Mouse (Mus musculus): ENCODE results near the gene Asap2. TPM values are rescaled to one million over a fixed set of nuclear protein-coding genes. Genes with fewer than 3 reads are reported as not detected.

The Asap2 gene
- polyA plus RNA-seq, 3 experiments from 2014 or later, result 1.4 to 1.8 (median 1.7) TPM

- ATAC-seq, result no peak
These were observed 177.5 kb downstream of the Asap2 start for GRCm38 (mm10) chr12:21167741-21168140.

- no peak for ATAC-seq
These were observed 177.9 kb downstream of the Asap2 start for GRCm38 (mm10) chr12:21168149-21168548.

DNA sequence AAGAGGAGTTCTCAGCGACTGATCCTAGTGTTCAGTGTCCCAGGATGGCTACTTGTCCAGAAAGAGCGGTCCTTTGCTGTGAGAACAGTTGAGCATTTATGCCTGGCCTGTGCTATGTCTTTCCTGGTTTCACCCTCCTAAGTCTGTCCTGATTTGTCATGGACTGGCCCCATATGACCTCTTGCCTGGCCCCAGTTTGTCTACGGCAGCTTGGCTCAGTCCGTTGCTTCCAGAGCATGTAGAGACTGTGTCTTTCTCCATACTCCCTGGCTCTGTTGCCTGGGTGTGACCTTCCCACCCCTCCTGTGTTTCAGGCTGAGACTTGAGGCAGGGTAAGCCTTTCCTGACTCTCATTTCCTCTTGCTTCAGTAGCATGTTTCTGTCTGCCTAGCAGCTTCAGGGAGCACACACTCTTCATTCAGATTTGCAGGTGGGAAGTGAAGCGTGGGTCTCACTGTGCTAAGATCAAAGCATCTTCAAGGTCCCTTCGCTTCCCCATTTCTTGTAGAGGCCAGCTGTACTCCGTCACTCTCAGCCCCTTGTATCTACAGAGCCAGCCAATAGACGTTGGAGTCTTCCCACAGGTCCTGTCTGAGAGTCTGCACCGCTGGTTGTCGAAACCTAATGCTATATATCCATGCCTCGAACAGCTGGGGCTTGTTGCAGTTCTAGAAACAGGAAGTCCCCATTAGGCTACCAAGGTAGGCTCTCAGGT lies 181.7 kb downstream of the Asap2 start:
- no peak for ATAC-seq

- ATAC-seq, result peak; percentile 90
These were observed 183.7 kb downstream of the Asap2 start for GRCm38 (mm10) chr12:21173847-21174412.

- no peak for ATAC-seq
These were observed 186.1 kb downstream of the Asap2 start for GRCm38 (mm10) chr12:21176399-21176798.

DNA sequence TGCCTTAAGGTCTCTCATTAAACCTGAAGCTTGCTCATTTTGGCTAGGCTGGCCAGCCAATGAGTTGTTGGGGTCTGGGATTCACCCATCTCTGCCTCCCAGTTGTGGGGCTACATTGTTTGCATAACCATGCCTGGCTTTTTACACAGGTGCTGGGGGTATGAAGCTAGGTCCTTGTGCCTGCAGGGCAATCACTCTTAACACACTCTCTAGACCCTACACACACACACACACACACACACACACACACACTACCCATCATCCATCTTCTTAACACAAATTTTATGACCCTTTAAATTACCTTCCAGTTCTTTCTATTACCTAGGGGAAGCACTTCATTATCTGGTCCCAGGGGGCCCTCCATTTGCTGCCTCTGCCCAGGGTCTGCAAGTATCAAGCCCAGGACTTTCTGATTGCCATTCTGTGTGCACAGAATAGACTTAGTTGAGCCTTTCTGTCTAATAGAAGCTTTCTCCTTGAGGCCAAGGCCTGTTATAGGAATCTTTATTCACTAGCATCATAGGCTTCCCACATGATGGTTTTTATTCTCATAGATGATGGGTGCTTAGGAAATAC lies 187.0 kb downstream of the Asap2 start:
- ATAC-seq, result no peak

- ATAC-seq, result no peak
These were observed 189.8 kb downstream of the Asap2 start for GRCm38 (mm10) chr12:21180091-21180490.

- no peak for ATAC-seq
These were observed 192.5 kb downstream of the Asap2 start for GRCm38 (mm10) chr12:21182786-21183185.

DNA sequence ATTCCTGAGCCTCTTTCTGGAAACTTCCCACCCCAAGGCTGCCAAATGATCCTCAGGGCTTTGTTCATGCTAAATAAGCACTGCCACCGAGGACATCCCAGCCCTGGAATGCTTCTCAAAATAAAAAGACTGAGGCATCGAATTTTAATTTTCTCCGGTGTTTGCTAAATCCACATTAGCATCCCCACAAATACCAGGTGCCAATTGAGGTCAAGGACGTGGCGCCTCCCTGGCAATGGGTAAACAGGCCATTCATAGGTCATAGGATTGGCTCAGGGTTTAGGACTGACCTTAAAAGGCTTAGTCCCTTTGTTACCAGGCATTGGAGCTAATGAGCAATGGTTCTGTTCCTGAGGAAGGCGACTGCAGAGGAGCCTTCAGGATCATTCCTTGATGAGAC lies 193.1 kb downstream of the Asap2 start:
- no peak for ATAC-seq

DNA sequence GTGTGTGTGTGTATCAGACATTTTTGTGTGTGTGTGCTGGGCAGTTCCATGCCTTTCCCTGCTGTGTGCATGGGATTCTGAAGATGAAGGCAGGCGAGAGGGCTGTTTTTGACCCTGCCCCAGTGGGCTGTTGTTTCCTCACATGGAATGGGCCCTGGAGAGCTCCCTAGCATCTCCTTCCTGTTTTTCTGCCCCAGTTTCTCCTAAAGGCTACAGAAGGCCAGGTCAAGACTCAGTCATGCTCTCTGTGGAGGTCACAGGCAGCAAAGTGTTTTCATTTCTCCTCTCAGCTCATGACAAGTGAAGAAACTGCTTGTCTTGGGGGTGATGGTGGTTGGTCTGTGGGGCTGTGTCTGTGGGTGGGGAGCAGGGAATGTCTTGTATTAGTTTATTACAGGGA lies 195.9 kb downstream of the Asap2 start:
- no peak for ATAC-seq

DNA sequence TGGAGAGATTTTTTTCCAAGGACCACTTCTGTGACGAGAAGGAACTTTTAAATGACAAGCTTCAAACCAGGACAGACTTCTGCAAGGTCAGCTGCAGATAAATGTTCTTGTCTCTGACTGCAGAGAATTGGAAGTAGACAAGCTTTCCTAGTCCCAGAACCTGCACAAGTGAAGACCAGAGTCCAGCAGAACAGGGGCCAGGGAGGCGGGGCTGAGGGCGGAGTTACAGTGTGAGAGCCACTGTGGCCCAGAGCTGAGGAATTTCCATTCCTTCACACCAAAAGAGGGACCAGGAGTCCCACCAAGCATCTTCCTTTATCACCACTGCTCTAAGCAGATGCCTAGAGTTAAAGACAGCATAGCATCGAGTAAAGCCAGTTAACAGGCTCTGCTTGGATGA lies 198.6 kb downstream of the Asap2 start:
- ATAC-seq, result no peak

DNA sequence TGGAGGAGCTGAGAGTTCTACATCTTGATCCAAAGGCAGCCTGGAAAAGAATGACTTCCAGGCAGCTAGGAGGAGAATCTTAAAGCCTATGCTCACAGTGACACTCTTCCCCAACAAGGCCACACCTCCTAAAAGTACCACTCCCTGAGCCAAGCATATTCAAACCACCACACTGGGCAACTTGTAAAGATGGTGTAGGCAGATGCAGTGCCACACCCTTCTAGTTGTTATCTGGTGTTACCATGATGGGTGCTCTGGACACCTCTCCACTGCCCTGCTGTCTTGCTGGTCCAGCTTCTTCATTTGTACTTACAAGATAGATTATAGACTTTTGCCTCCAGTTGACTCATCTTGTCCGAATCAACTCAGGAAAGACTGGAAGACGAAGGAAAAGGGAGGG lies 201.3 kb downstream of the Asap2 start:
- no peak for ATAC-seq

GRCm38 (mm10) chr12:21195497-21195896 lies 205.2 kb downstream of the Asap2 start:
- no peak for ATAC-seq

DNA sequence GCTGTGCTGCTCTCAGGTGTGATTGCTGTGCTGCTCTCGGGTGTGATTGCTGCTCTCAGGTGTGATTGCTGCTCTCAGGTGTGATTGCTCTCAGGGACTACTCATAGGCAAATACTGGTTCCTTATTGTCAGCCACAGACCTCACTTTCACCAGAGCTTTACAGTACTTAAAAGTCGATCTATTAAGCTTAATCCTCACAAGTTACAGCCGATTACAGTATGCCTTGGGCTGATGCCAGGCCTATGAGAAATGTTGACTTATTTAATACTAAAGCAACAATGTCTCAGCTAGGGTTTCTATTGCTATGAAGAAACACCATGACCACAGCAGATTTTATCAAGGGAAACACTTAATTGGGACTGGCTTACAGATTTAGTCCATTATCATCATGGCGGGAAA lies 206.2 kb downstream of the Asap2 start:
- no peak for ATAC-seq

DNA sequence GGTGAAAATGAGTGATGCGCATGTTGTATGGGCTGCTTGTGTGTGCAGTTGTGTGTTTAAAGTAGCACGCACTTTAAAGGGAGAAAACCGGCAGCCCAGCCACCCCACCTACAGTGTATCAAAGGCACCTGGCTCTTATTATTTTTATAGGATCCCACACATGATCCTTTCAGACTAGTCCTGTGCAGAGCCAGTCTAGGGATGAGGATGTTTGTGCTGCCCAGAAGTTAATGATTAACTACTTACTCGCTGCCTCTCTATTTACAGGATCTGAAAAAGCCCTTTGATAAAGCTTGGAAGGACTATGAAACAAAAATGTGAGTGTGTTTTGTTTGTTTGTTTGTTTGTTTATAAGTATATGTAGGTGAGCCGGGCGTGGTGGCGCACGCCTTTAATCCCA lies 210.4 kb downstream of the Asap2 start:
- no peak for ATAC-seq

DNA sequence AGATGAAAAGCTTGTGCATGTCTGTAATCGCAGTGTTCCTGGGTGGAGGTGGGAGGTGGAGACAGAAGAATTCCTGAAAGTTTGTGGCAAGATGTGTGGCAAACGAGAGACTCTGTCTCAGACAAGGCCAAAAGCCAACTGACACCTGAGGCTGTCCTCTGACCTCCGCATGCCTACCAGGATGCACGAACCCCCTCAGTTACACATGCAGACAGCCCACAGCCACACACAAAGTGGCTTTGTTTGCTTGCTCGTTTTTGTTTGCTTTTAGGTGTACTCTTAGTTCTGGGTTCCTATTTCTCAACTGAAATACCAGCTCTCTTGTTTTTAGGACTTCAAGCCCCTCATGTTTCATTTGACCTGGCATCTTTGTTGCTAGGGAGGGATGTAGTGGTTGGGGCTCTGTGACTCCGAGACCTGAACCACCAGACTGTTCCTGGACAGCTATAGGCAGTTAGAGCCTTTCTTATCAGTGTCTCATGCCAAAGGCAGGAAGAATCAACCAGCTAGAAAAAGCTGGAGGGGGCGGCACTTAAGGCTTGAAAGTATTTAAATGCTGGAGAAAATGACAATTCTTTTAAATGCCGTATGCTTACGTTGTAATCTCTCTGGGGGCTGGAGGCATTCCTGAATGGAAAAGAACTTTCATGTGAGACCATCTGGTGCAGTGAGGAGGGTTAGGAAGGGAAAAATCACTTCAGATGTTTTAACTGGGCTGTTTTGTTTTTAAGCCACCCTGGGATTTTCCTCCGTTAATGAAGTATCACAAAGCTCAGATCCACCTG lies 211.4 kb downstream of the Asap2 start:
- ATAC-seq, result no peak

- no peak for ATAC-seq
These were observed 214.5 kb downstream of the Asap2 start for GRCm38 (mm10) chr12:21204701-21205312.

DNA sequence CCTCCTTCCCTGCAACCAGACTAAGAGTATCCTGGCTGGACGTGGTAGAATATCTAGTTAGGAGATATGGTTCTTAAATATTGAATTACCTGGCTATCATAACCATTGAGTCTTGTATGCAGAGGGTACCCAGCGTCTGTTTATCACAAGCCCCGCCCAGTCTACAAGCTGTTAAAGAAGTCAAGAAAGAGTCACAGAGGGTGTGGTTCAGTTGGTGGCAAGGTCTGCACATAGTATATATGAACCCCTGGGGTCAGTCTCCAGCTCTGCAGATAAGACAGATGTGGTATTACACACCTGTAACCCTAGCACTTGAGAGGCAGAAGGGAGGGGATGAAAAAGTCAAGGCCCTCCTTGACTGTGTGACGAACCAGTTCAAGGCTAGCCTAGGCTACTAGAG lies 215.5 kb downstream of the Asap2 start:
- no peak for ATAC-seq

GRCm38 (mm10) chr12:21207422-21207821 lies 217.2 kb downstream of the Asap2 start:
- ATAC-seq, result no peak

DNA sequence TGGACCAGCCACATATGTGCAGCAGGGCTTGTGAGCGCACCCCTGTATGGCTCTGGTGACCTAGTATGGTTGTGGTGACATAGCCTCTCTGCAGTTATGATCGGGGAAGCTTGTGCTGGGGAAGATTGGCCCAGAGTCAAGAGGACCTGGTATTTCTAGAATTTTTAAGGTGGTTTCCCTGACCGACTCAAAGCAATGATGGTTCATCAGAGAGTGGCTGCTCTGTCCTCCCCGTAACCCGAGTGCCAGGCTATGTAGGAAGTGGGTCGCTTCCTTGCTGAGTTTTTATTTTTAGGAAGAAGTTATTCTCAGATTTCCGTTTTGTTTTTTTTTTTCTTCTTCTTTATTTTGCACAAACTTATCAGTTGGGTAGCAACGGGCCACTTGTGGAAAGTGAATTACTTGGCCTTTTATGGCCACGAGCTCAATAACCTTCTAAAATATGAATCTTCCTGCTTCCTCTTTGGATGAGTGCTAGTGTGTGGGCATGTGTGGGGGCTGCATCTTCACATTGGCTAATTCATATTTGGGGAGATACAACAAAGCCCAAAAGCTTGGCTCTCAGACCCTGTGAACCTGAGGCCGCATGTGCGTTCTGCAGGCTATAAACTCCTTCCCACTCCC lies 218.0 kb downstream of the Asap2 start:
- no peak for ATAC-seq

- ATAC-seq, result no peak
These were observed 219.0 kb downstream of the Asap2 start for GRCm38 (mm10) chr12:21209273-21209672.

- ATAC-seq, result no peak
These were observed 222.6 kb downstream of the Asap2 start for GRCm38 (mm10) chr12:21212876-21213275.

Data from inflammation-experienced regulatory T-cells, adult 6 months (primary cell).